Mouse (Mus musculus): ENCODE results near the gene Phrf1. TPM values are rescaled to one million over a fixed set of nuclear protein-coding genes. Genes with fewer than 3 reads are reported as not detected.

Phrf1 gene
- polyA plus RNA-seq (2014; fragmentation: Nextera tagmentation; extraction: Ambion mirVana), result 73.3 and 80.7 TPM in 2 replicates

DNA sequence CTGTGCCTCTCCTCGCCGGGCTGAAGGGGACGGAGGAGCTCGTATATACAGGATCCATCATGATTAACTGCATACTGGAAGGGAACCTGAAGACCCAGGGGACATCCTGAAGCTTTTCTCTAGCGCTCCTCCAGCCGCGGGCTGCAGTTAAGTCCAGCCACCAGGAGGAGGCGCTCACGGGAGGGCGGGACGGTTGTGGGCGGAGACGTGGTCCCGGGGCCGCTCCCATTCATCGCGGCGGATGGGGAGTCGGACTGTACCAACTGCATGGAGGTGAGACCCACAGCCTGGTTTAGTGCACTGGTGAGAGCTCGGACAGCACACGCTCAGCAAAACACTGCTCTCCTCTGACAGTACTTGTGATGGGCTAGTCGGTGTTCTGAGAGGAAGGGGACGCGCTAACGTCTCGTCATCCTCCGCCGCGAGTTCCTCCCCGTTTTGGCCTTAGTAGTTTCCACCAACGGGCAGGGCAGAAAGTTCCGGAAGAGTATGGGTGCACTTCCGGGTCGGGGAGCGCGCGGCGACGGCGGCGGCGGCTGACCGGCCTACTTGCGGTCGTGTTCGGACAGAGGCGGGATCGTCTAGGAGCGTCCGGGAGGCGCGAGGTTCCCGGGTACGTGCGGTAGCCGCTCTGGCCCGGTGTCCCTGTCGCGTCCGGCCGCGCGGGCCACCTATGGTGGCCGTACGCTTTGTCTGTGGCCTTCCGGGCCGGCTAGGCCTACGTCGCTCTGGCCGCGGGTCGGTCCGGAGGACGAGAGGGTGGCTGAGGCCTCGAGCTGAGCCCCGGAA lies at the start of gene Phrf1:
Gene Phrf1 (plus strand): TSS at position 506 of the 789 bp plus-strand sequence.
- peak; percentile 99 for DNase-seq (ENCODE audit: low spot score)
- H3K9me3 ChIP-seq (ENCODE audit: control insufficient read depth, low read length), result no peaks in the 10 kb centered on the region
- WGBS, result under 1% methylated on average over 76 of the region's 76 CpGs

DNA sequence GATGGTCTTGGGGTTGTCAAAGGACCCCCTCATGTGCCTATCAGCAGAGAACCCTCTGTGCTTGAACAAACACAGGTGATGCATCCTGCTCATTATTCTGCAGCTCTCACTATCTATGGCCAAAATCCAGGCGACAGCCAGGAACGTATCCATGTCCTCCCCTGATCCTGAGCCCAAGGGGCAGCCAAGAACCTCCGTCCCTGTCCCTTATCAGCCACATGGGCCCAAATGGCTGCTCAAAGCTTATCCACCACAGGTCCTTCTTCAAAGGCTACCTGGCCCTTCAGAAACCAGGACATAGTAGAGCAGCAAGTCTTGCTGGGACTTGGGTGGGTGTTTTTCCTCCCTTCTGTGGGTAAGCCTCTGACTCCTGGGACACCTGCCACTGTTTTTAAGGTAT lies 40.4 kb upstream of the Phrf1 start:
- Histone ChIP-seq H3K4me2 (ENCODE audit: low read length) (no peak overlapping the region), H3K36me3 (ENCODE audit: control insufficient read depth, insufficient read depth, low read length) (peaks cover 33% of the 10 kb centered on the region), H3K27ac (ENCODE audit: low read depth) (no peak overlapping the region), H3K4me3 (ENCODE audit: low read depth, low read length) (no peak overlapping the region), H3K9ac (ENCODE audit: low read length) (no peak overlapping the region), H3K27me3 (replicated peaks; ENCODE audit: control insufficient read depth, insufficient read depth, low read length) (no peaks in the 10 kb centered on the region), H3K9me3 (ENCODE audit: control insufficient read depth, low read length) (no peaks in the 10 kb centered on the region), H3K4me1 (replicated peaks; ENCODE audit: control insufficient read depth, insufficient read depth, low read length) (peaks cover 8% of the 10 kb centered on the region)
- WGBS, result 66% methylated on average over 3 of the region's 3 CpGs
- no peak for ATAC-seq (replicated peaks; ENCODE audit: low FRiP score, low TSS enrichment, low read depth)
- no peak for DNase-seq (ENCODE audit: low spot score)

More for the DNA sequence above, at the start of gene Phrf1:
- H3K4me1 ChIP-seq (replicated peaks; ENCODE audit: control insufficient read depth, insufficient read depth, low read length), result peaks cover 14% of the 10 kb centered on the region
- no peaks in the 10 kb centered on the region for H3K27me3 ChIP-seq (replicated peaks; ENCODE audit: control insufficient read depth, insufficient read depth, low read length)
- H3K27ac ChIP-seq (ENCODE audit: low read depth), result peak within 1 kb of the TSS; percentile 97
- H3K4me3 ChIP-seq (ENCODE audit: low read depth, low read length), result peak within 1 kb of the TSS; percentile 94
- peaks cover 31% of the 10 kb centered on the region for H3K36me3 ChIP-seq (ENCODE audit: control insufficient read depth, insufficient read depth, low read length)
- peak within 1 kb of the TSS; percentile 95 for H3K9ac ChIP-seq (ENCODE audit: low read length)
- H3K4me2 ChIP-seq (ENCODE audit: low read length), result peak within 1 kb of the TSS; percentile 98
- peak; percentile 94 for ATAC-seq (replicated peaks; ENCODE audit: low FRiP score, low TSS enrichment, low read depth)

DNA sequence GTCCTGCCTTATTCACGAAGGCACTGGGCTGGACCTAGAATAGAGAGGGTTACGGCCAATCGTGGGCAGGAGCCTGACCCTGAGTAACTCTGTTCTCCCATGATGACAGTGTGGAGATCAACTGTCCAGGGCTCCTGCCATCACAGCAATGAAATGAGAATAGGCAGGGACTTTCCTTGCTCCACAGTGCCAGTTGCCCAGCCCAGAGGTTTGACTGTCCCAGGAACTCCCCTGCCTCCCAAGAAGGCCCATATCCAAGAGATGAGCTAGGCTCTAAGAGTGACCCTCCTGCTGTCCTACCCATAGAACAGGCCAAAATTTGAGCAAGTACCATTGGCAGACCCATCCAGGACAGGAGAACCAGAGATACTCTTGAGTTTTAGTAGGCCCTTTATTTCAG lies 39.9 kb upstream of the Phrf1 start:
- Histone ChIP-seq H3K9ac (ENCODE audit: low read length) (no peak overlapping the region), H3K36me3 (ENCODE audit: control insufficient read depth, insufficient read depth, low read length) (peaks cover 33% of the 10 kb centered on the region), H3K27me3 (replicated peaks; ENCODE audit: control insufficient read depth, insufficient read depth, low read length) (no peaks in the 10 kb centered on the region), H3K27ac (ENCODE audit: low read depth) (no peak overlapping the region), H3K4me1 (replicated peaks; ENCODE audit: control insufficient read depth, insufficient read depth, low read length) (peaks cover 8% of the 10 kb centered on the region), H3K9me3 (ENCODE audit: control insufficient read depth, low read length) (no peaks in the 10 kb centered on the region), H3K4me2 (ENCODE audit: low read length) (no peak overlapping the region), H3K4me3 (ENCODE audit: low read depth, low read length) (no peak overlapping the region)
- DNase-seq (ENCODE audit: low spot score) (no peak), ATAC-seq (replicated peaks; ENCODE audit: low FRiP score, low TSS enrichment, low read depth) (no peak)
- 89% methylated on average over 3 of the region's 3 CpGs for WGBS

DNA sequence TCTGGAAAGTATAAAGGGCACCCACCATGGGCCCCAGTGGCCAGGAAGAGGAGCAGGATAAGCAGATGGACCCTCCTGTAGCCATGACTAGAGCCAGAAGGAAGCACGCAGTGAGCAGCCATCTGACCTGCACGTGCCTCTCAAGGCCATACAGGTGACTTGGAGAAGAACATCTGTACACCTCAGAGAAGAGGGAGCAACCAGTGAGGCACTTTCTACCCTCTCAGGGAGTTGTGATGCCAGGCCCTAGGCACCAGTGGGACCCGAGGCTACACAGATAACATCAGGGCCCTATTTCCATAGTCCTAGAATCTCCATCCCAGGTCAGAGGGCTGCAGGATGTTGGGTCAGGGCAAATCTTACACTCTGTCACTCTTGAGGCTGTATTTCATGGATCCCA lies 38.4 kb upstream of the Phrf1 start:
- H3K9me3 ChIP-seq (ENCODE audit: control insufficient read depth, low read length), result no peaks in the 10 kb centered on the region
- no peak overlapping the region for H3K4me3 ChIP-seq (ENCODE audit: low read depth, low read length)
- no peak for DNase-seq (ENCODE audit: low spot score)
- H3K27me3 ChIP-seq (replicated peaks; ENCODE audit: control insufficient read depth, insufficient read depth, low read length), result no peaks in the 10 kb centered on the region
- ATAC-seq (replicated peaks; ENCODE audit: low FRiP score, low TSS enrichment, low read depth), result no peak
- H3K4me2 ChIP-seq (ENCODE audit: low read length), result no peak overlapping the region
- H3K27ac ChIP-seq (ENCODE audit: low read depth), result no peak overlapping the region
- 92% methylated on average over 3 of the region's 3 CpGs for WGBS
- peaks cover 33% of the 10 kb centered on the region for H3K36me3 ChIP-seq (ENCODE audit: control insufficient read depth, insufficient read depth, low read length)
- H3K4me1 ChIP-seq (replicated peaks; ENCODE audit: control insufficient read depth, insufficient read depth, low read length), result peaks cover 10% of the 10 kb centered on the region
- no peak overlapping the region for H3K9ac ChIP-seq (ENCODE audit: low read length)

DNA sequence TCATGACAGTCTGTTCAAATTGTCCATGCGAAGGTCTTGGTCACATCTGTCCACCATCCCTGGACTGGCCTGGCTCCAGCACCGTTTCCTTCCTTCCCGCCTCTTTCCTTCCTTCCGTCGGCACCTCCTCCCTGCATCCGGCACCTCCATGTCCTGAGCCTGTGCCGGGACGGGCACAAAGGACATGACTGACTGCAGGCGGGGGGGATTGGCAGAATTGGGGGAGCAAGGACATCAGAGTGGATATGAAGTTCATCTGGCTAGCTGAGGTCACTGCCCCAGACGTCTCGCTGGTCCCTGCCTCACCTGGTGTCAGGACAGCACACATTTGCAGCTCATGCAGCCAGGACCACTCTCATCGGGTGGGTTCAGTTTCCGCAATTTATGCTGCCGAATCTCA lies 37.5 kb upstream of the Phrf1 start:
- Histone ChIP-seq H3K4me2 (ENCODE audit: low read length) (no peak overlapping the region), H3K36me3 (ENCODE audit: control insufficient read depth, insufficient read depth, low read length) (peaks cover 33% of the 10 kb centered on the region), H3K9ac (ENCODE audit: low read length) (no peak overlapping the region), H3K27ac (ENCODE audit: low read depth) (no peak overlapping the region), H3K9me3 (ENCODE audit: control insufficient read depth, low read length) (no peaks in the 10 kb centered on the region), H3K4me1 (replicated peaks; ENCODE audit: control insufficient read depth, insufficient read depth, low read length) (peaks cover 12% of the 10 kb centered on the region), H3K27me3 (replicated peaks; ENCODE audit: control insufficient read depth, insufficient read depth, low read length) (no peaks in the 10 kb centered on the region), H3K4me3 (ENCODE audit: low read depth, low read length) (no peak overlapping the region)
- WGBS, result 90% methylated on average over 14 of the region's 14 CpGs
- no peak for ATAC-seq (replicated peaks; ENCODE audit: low FRiP score, low TSS enrichment, low read depth)
- DNase-seq (ENCODE audit: low spot score), result no peak

DNA sequence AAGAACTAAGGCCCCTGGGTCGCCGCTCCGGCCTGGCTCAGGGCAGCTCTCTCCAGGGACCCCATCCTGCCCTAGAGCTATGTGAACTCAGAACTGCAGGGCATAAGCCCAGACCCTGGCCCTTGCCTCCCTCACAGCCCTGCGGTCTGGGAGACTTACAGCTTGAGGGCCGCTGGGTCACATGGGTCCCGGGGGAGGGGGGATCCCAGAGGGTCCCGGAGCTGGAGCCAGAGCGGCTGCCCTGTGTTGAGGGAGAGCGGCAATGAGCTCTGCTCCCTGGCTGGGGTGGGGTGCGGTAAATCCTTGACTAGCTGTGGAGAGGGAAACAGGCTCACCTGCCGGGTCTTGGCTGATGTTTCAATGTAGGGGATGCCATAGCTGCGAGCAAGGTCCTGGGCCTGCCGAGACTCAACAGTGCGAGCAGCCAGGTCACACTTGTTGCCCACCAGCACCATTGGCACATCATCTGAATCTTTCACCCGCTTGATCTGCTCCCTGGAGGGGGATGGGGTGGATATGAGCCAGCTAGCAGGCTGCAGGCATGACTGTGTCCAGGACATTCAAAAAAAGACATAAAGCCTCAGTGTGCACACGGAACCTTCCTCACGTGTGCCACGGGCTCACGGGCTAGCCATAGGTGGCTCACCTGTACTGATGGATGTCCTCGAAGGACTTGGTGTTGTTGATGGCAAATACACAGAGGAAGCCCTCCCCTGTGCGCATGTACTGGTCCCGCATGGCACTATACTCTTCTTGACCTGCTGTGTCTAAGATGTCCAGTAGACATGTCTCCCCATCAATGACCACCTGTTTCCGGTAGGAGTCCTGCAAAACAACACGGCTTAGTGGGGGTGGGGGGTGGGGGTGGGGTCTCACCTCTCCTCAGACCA lies 36.5 kb upstream of the Phrf1 start:
- H3K4me3 ChIP-seq (ENCODE audit: low read depth, low read length), result 0 out of 2 replicates have a peak overlapping the region, but pooled peaks have one; percentile 91
- 85% methylated on average over 24 of the region's 24 CpGs for WGBS
- H3K9ac ChIP-seq (ENCODE audit: low read length), result no peak overlapping the region

DNA sequence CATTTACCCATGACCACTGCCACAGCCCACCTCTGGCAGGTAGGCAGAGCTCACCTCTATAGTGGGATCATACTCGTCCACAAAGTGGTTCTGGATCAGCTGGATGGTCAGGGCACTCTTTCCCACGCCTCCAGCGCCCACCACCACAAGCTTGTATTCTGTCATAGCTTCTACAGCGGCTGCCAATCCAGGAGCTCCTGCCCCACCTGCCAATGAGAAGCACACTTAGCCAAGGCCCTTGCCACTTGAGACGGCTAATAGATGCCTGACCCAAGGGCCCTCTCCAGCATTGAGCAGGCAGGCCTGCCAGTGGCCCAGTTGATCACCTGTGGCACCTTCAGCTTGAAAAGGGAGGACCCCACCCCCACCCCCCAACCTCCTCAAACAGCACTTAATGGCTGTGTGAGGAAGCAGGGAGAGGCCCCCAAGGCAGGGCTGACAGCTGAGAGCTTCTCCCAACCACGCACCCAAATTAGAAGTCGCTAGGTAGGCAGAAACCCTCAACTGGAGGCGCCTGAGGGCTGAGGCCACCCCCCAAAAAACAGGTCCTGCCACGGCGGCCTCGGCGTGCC lies 35.7 kb upstream of the Phrf1 start:
- DNase-seq (ENCODE audit: low spot score), result no peak
- Histone ChIP-seq H3K4me3 (ENCODE audit: low read depth, low read length) (peak overlapping the region; percentile 91), H3K9ac (ENCODE audit: low read length) (peak overlapping the region; percentile 85), H3K27ac (ENCODE audit: low read depth) (0 out of 2 replicates have a peak overlapping the region, but pooled peaks have one; percentile 62), H3K4me2 (ENCODE audit: low read length) (peak overlapping the region; percentile 97), H3K36me3 (ENCODE audit: control insufficient read depth, insufficient read depth, low read length) (peaks cover 33% of the 10 kb centered on the region), H3K27me3 (replicated peaks; ENCODE audit: control insufficient read depth, insufficient read depth, low read length) (no peaks in the 10 kb centered on the region), H3K4me1 (replicated peaks; ENCODE audit: control insufficient read depth, insufficient read depth, low read length) (peaks cover 12% of the 10 kb centered on the region), H3K9me3 (ENCODE audit: control insufficient read depth, low read length) (no peaks in the 10 kb centered on the region)
- 30% methylated on average over 12 of the region's 12 CpGs for WGBS
- no peak for ATAC-seq (replicated peaks; ENCODE audit: low FRiP score, low TSS enrichment, low read depth)

More for the DNA sequence above, 36.5 kb upstream of the Phrf1 start:
- peak overlapping the region; percentile 97 for H3K4me2 ChIP-seq (ENCODE audit: low read length)
- no peaks in the 10 kb centered on the region for H3K27me3 ChIP-seq (replicated peaks; ENCODE audit: control insufficient read depth, insufficient read depth, low read length)
- H3K9me3 ChIP-seq (ENCODE audit: control insufficient read depth, low read length), result no peaks in the 10 kb centered on the region
- peaks cover 12% of the 10 kb centered on the region for H3K4me1 ChIP-seq (replicated peaks; ENCODE audit: control insufficient read depth, insufficient read depth, low read length)
- no peak for DNase-seq (ENCODE audit: low spot score)
- peaks cover 33% of the 10 kb centered on the region for H3K36me3 ChIP-seq (ENCODE audit: control insufficient read depth, insufficient read depth, low read length)
- no peak for ATAC-seq (replicated peaks; ENCODE audit: low FRiP score, low TSS enrichment, low read depth)
- H3K27ac ChIP-seq (ENCODE audit: low read depth), result no peak overlapping the region

DNA sequence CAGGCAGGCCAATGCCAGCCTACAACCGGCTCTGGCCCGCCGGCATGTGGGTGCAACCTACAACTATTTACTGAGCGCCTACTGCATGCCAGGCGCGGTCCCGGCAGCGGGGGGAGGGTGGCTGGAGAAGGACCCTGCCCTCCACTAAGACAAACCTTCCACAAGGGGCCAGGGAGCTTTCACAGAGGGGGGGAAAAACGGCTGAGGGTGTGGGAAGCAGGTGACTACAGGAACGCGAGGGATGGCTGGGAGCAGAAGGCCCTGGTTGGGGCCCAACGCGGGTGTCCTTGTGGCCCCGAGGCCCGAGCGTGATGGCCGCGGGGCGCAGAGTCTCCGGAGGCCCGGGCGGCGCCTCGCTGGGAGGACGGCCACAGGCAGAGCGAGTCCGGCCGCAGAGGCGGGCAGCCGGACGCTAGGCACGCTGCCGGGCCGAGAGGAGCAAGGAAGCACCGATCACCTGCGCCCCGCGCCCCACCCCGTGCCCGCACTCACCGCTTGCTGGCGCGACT lies 35.2 kb upstream of the Phrf1 start:
- peak; percentile 26 for ATAC-seq (replicated peaks; ENCODE audit: low FRiP score, low TSS enrichment, low read depth)
- Histone ChIP-seq H3K9ac (ENCODE audit: low read length) (peak overlapping the region; percentile 85), H3K4me2 (ENCODE audit: low read length) (peak overlapping the region; percentile 97), H3K9me3 (ENCODE audit: control insufficient read depth, low read length) (no peaks in the 10 kb centered on the region), H3K4me1 (replicated peaks; ENCODE audit: control insufficient read depth, insufficient read depth, low read length) (peaks cover 12% of the 10 kb centered on the region), H3K36me3 (ENCODE audit: control insufficient read depth, insufficient read depth, low read length) (peaks cover 33% of the 10 kb centered on the region), H3K4me3 (ENCODE audit: low read depth, low read length) (peak overlapping the region; percentile 91), H3K27ac (ENCODE audit: low read depth) (peak overlapping the region; percentile 62; the same call in 1 of the 2 replicates), H3K27me3 (replicated peaks; ENCODE audit: control insufficient read depth, insufficient read depth, low read length) (no peaks in the 10 kb centered on the region)
- under 1% methylated on average over 36 of the region's 43 CpGs for WGBS
- peak; percentile 75 for DNase-seq (ENCODE audit: low spot score)
